Mouse (Mus musculus) adrenal gland, adult (tissue): ENCODE results near the gene Rnf25.

Source experiments
- DNase-seq, 2 experiments: peaks; one replicate each; pipeline ENCODE4 v3.0.0; 2022 to 2023; ENCODE audit warnings: low spot score in 1 of 2; ENCODE audit not compliant: inconsistent age in 2 of 2

The Rnf25 gene

GRCm38 (mm10) chr1:74601267-74601962 lies at the start of gene Rnf25, which contains the start of gene Stk36:
Gene Rnf25, minus strand, starts transcription at chr1:74601397.
Gene Stk36, plus strand, starts transcription at chr1:74601445.
- peak; percentile 89 to 95 for DNase-seq

- peak in 1 of 2 experiments; percentile 40 for DNase-seq
Measured at GRCm38 (mm10) chr1:74643926-74644325, 42.7 kb upstream of the Rnf25 start.

- DNase-seq: no peak
Measured at GRCm38 (mm10) chr1:74643524-74643923, 42.3 kb upstream of the Rnf25 start.

GRCm38 (mm10) chr1:74632734-74633133 lies 31.5 kb upstream of the Rnf25 start:
- no peak for DNase-seq

- DNase-seq: no peak
Measured at GRCm38 (mm10) chr1:74628001-74628400, 26.8 kb upstream of the Rnf25 start.

GRCm38 (mm10) chr1:74626076-74626475 lies 24.9 kb upstream of the Rnf25 start:
- no peak for DNase-seq

GRCm38 (mm10) chr1:74624183-74624582 lies 23.0 kb upstream of the Rnf25 start:
- DNase-seq: no peak

GRCm38 (mm10) chr1:74600501-74601266 lies 513 bp downstream of the Rnf25 start:
- no peak for DNase-seq

GRCm38 (mm10) chr1:74594434-74594833 lies 6.8 kb downstream of the Rnf25 start:
- DNase-seq: peak in 1 of 2 experiments; percentile 34

- peak; percentile 99 to 100 for DNase-seq
Measured at GRCm38 (mm10) chr1:74587773-74588445, 13.3 kb downstream of the Rnf25 start, which contains the start of the genes Zfp142 and Bcs1l. Gene Zfp142, minus strand, starts transcription at chr1:74588246. Gene Bcs1l, plus strand, starts transcription at chr1:74588289.

- no peak for DNase-seq
Measured at GRCm38 (mm10) chr1:74587233-74587772, 13.9 kb downstream of the Rnf25 start.

- peak in 1 of 2 experiments; percentile 67 for DNase-seq
Measured at GRCm38 (mm10) chr1:74584616-74585398, 16.4 kb downstream of the Rnf25 start.

GRCm38 (mm10) chr1:74582621-74583020 lies 18.6 kb downstream of the Rnf25 start:
- DNase-seq: no peak

GRCm38 (mm10) chr1:74569739-74570719 lies 31.2 kb downstream of the Rnf25 start:
- peak in 1 of 2 experiments; percentile 17 for DNase-seq

- DNase-seq: no peak
Measured at GRCm38 (mm10) chr1:74565834-74566233, 35.4 kb downstream of the Rnf25 start.

GRCm38 (mm10) chr1:74559061-74559460 lies 42.1 kb downstream of the Rnf25 start:
- DNase-seq: no peak

GRCm38 (mm10) chr1:74544184-74544583 lies 57.0 kb downstream of the Rnf25 start, which contains the start of gene Usp37:
Gene Usp37, minus strand, starts transcription at chr1:74544284.
- no peak for DNase-seq
